Mouse (Mus musculus) forebrain, embryonic 14.5 days (tissue): ENCODE data around the gene Utp4. TPM values are rescaled to one million over a fixed set of nuclear protein-coding genes. Genes with fewer than 3 reads are reported as not detected.

Experiments used
- ATAC-seq: fragments of 200-750 bp; cut with Nextera tagmentation; 2 replicates; pipeline ENCODE4 v1.8.0; 2017; ENCODE audit warnings: mild to moderate bottlenecking, moderate library complexity
- DNase-seq: peaks from one replicate; pipeline ENCODE4 v3.0.0-alpha.2; 2015; ENCODE audit warnings: low spot score
- H3K27ac ChIP-seq: fragments of 300-500 bp; sonication (generic); 2 replicates; pipeline ENCODE4 v1.5.1; 2014; ENCODE audit warnings: low read depth, mild to moderate bottlenecking, control low read depth, low read length, moderate library complexity
- H3K27me3 ChIP-seq: fragments of 300-500 bp; sonication (generic); replicated peaks from 2 replicates; pipeline ENCODE4 v1.6.1; 2014; ENCODE audit warnings: low read length, control low read depth, mixed read lengths; ENCODE audit not compliant: control insufficient read depth, insufficient read depth
- H3K36me3 ChIP-seq: fragments of 300-500 bp; sonication (generic); 2 replicates; pipeline ENCODE4 v1.6.1; 2014; ENCODE audit warnings: low read length, control low read depth; ENCODE audit not compliant: control insufficient read depth, insufficient read depth
- H3K4me1 ChIP-seq: fragments of 300-500 bp; sonication (generic); 2 replicates; pipeline ENCODE4 v1.6.1; 2014; ENCODE audit warnings: antibody characterized with exemption, low read length, control low read depth; ENCODE audit not compliant: control insufficient read depth, insufficient read depth
- H3K4me2 ChIP-seq: fragments of 300-500 bp; sonication (generic); 2 replicates; pipeline ENCODE4 v1.6.1; 2014; ENCODE audit warnings: mild to moderate bottlenecking, control low read depth, low read length
- H3K4me3 ChIP-seq: fragments of 300-500 bp; sonication (generic); 2 replicates; pipeline ENCODE4 v1.5.1; 2014; ENCODE audit warnings: low read depth, low read length, control low read depth
- H3K9ac ChIP-seq: fragments of 300-500 bp; sonication (generic); 2 replicates; pipeline ENCODE4 v1.6.1; 2014; ENCODE audit warnings: mild to moderate bottlenecking, low read length, control low read depth, moderate library complexity
- H3K9me3 ChIP-seq: fragments of 300-500 bp; sonication (generic); replicated peaks from 2 replicates; pipeline ENCODE4 v1.6.1; 2016; ENCODE audit warnings: low read length, control low read depth, mixed read lengths; ENCODE audit not compliant: control insufficient read depth
- WGBS: fragments of 180-500 bp; shearing (Covaris S2); extraction: QIAGEN DNeasy Blood & Tissue Kit; methylation state at CpG from one replicate; pipeline ENCODE4 v1.1.7; 2014; 5-methylcytosine and 5-hydroxymethylcytosine counted together
- polyA plus RNA-seq: library from polyadenylated mRNA; unstranded; fragments of >200 nt; fragmentation: Nextera tagmentation; extraction: Ambion mirVana; gene quantifications from 2 replicates; pipeline ENCODE4 v1.2.1, GENCODE M21; 2014

Utp4 gene
- polyA plus RNA-seq, 1 experiment from 2014 or later, result 52.7 TPM

DNA sequence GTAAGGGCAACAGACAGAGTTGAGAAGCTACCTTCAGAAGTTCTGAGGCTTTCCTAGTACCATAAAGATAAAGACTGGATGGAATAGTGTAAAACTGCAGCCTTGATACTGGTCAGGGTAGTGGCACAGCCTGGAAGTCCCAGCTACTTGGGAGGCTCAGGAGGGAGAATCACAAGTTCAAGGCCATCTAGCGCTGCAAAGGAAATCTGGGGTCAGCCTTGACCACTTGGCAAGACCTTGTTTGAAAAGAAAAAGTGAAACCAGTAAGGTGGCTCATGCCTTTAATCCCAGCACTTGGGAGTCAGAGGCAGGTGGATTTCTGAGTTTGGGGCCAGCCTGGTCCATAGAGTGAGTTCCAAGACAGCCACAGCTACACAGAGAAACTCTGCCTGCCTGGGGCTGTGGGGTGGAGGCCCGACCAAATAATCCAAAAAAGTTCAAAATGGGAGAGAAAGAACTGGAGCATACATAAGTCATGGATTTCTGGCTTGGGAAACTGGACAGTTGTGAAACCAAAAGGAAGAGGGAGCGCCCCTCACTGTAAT is 50.5 kb downstream of the Utp4 start:
- DNase-seq, result no peak
- peak overlapping the region; percentile 39; the same call in 1 of the 2 replicates for H3K27ac ChIP-seq
- 85% methylated on average over 3 of the region's 3 CpGs for WGBS
- H3K4me2 ChIP-seq, result no peak overlapping the region
- no peaks in the 10 kb centered on the region for H3K36me3 ChIP-seq
- H3K4me3 ChIP-seq, result no peak overlapping the region
- H3K9me3 ChIP-seq, result no peaks in the 10 kb centered on the region
- no peak overlapping the region for H3K9ac ChIP-seq
- no peak for ATAC-seq
- peaks cover 5% of the 10 kb centered on the region; the same call in 1 of the 2 replicates for H3K4me1 ChIP-seq
- 0 out of 2 replicates have a peak, but pooled peaks cover 6% of the 10 kb centered on the region for H3K27me3 ChIP-seq

DNA sequence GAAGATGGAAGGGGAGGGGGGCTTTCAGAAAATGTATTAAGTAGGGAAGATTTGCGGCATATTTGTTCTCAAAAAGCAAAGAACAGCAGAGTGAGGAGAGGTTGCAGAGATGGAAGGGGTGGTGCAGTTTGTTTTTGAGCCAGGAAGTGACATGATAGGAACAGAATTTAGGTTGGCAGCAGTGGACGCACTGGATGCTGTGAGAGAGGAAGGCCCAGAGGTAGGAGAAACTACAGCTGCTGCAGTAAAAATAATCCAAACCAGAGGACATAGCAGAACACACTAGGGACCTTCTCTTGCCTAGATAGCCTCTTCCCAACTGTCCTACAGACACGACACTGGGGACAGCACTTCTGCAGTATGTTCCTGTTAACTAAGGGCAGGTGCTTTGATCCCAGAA is 51.3 kb downstream of the Utp4 start:
- ATAC-seq (no peak), DNase-seq (no peak)
- Histone ChIP-seq H3K9ac (no peak overlapping the region), H3K9me3 (no peaks in the 10 kb centered on the region), H3K27ac (peak overlapping the region; percentile 39), H3K4me2 (no peak overlapping the region), H3K4me1 (peaks cover 5% of the 10 kb centered on the region; the same call in 1 of the 2 replicates), H3K27me3 (no peaks in the 10 kb centered on the region), H3K36me3 (no peaks in the 10 kb centered on the region), H3K4me3 (no peak overlapping the region)
- WGBS, result 65% methylated on average over 3 of the region's 3 CpGs

DNA sequence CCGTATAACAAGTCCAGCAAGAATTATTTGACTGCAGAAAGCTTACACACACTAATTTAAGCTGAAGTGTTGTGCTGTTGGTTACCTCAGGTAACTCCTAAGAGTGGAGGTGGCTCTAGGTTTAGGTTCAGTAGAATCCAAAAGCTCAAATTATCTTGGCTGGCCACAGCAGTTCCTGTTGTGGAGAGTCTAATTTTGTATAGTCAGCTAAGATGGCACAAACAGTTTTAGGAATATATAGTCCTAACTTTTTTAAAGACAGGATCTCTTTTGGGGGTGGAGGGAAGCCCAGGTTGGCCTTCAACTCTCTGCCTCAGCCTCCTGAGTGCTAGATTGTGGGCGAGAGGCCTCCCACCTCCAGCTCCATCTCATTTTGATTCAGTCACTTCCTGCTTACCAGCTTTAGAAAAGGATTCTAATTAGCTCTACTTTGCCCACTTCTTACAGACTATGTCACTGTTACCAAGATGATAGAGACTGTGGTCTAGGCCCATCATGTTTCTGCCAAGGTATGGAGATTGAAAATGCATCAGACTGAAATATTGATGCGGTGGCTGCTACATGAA is 55.3 kb downstream of the Utp4 start:
- Histone ChIP-seq H3K27me3 (no peaks in the 10 kb centered on the region), H3K4me2 (no peak overlapping the region), H3K4me3 (no peak overlapping the region), H3K27ac (no peak overlapping the region), H3K9me3 (no peaks in the 10 kb centered on the region), H3K4me1 (peaks cover 5% of the 10 kb centered on the region; the same call in 1 of the 2 replicates), H3K36me3 (no peaks in the 10 kb centered on the region), H3K9ac (no peak overlapping the region)
- no peak for DNase-seq
- 84% methylated on average over 3 of the region's 3 CpGs for WGBS
- no peak for ATAC-seq

DNA sequence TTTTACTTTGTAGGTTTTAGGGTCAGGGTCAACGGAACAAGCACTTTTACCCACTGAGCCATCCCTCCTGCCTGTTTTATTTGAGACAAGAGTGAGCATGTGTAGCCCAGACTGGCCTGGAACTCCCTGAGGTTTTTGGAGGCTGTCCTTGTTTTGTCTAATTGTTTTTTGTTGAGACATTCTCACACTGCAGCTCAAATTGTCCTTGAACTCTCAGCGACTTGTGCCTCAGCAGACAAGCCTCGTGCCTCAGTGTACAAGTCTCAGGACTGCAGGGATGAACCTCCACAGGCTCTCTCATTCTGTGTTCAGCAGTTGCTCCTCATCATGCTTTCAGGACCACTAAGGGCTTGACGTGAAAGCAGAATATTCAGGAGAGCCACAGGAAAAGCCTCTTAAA is 58.3 kb downstream of the Utp4 start:
- WGBS, result 72% methylated on average over 4 of the region's 4 CpGs
- ATAC-seq (no peak), DNase-seq (no peak)
- Histone ChIP-seq H3K36me3 (no peaks in the 10 kb centered on the region), H3K4me3 (no peak overlapping the region), H3K4me2 (no peak overlapping the region), H3K9ac (no peak overlapping the region), H3K4me1 (no peaks in the 10 kb centered on the region), H3K27ac (no peak overlapping the region), H3K9me3 (no peaks in the 10 kb centered on the region), H3K27me3 (no peaks in the 10 kb centered on the region)

DNA sequence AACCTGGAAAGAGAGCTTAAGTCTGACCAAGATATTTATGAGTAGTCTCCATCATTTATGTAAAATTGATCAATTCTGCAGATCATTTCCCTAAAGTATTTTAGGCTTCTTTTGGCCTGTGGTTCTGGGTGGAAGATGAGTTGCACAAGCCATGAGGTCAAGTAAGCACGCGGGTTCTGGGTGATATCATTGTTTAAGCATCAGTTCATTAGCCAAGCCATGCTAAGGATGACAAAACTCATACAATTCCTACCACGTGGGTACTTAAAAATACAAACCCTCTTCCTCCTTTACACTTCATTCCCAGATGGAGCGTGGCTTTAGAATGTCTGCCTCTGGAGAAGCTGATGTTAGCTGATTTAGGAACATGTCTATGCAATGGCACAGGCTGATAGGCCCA is 60.1 kb downstream of the Utp4 start:
- Histone ChIP-seq H3K27ac (no peak overlapping the region), H3K27me3 (no peaks in the 10 kb centered on the region), H3K4me3 (no peak overlapping the region), H3K36me3 (no peaks in the 10 kb centered on the region), H3K4me1 (no peaks in the 10 kb centered on the region), H3K9ac (no peak overlapping the region), H3K4me2 (no peak overlapping the region), H3K9me3 (no peaks in the 10 kb centered on the region)
- no peak for DNase-seq
- no peak for ATAC-seq
- 83% methylated on average over 4 of the region's 4 CpGs for WGBS

DNA sequence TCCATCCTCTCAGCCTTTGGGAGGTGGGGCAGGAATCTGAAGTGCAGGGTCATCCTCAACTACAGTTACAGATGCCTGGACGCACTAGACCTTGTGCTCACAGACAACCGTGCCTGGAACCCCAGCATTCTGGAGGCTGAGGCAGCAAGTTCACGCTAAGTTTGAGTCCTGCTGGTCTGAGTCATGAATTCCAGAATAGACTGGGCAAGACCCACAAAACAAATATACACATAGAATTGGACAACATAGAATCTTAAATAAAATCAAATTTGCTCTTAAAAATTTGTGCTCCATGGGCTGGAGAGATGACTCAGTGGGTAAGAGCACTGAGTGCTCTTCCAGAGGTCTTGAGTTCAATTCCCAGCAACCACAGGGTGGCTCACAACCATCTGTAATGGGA is 63.6 kb downstream of the Utp4 start:
- H3K36me3 ChIP-seq, result no peaks in the 10 kb centered on the region
- no peaks in the 10 kb centered on the region for H3K27me3 ChIP-seq
- no peak overlapping the region for H3K4me3 ChIP-seq
- WGBS, result 91% methylated on average over 3 of the region's 3 CpGs
- no peaks in the 10 kb centered on the region for H3K9me3 ChIP-seq
- no peak for DNase-seq
- no peak overlapping the region for H3K27ac ChIP-seq
- H3K9ac ChIP-seq, result no peak overlapping the region
- H3K4me2 ChIP-seq, result no peak overlapping the region
- no peaks in the 10 kb centered on the region for H3K4me1 ChIP-seq
- no peak for ATAC-seq

DNA sequence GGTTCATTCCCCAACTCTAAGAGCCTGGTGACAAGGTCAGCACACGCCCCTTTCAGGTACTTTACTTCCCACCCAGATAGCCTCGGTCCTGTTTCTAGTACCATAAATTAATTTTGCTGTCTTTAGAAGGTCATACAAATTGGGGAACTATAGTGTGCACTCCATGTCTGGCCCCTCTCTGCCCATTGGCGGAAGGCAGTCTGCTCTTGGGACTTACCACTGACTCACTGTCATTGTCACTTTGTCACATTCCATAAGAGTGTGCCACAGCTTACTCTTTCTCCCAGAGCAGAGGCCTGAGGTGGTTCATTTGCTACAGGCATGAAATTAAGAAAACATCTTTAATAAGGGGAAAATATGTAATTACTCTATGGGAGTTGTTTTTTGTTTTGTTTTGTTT is 64.8 kb downstream of the Utp4 start:
- no peak overlapping the region for H3K27ac ChIP-seq
- ATAC-seq (no peak), DNase-seq (no peak)
- 91% methylated on average over 3 of the region's 3 CpGs for WGBS
- H3K4me1 ChIP-seq, result no peaks in the 10 kb centered on the region
- no peaks in the 10 kb centered on the region for H3K27me3 ChIP-seq
- H3K4me3 ChIP-seq, result no peak overlapping the region
- no peak overlapping the region for H3K4me2 ChIP-seq
- no peak overlapping the region for H3K9ac ChIP-seq
- no peaks in the 10 kb centered on the region for H3K36me3 ChIP-seq
- no peaks in the 10 kb centered on the region for H3K9me3 ChIP-seq

DNA sequence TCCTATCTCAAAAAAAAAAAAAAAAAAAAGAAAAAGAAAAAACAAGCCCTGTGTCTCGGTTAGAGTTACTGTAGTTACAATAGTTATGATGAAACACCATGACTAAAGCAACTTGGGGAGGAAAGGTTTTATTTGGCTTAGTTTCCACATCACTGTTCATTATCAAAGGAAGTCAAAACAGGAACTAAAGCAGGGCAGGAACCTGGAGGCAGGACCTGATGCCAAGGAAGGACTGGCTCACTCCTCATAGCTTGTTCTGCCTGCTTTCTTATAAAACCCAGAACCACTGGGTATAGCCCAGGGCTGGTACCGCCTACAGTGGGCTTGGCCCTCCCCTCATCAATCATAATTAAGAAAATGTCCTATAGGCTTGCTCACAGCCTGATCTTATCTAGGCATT is 66.2 kb downstream of the Utp4 start:
- Histone ChIP-seq H3K36me3 (no peaks in the 10 kb centered on the region), H3K27ac (no peak overlapping the region), H3K4me2 (no peak overlapping the region), H3K27me3 (no peaks in the 10 kb centered on the region), H3K4me1 (no peaks in the 10 kb centered on the region), H3K4me3 (no peak overlapping the region), H3K9ac (no peak overlapping the region), H3K9me3 (no peaks in the 10 kb centered on the region)
- DNase-seq (no peak), ATAC-seq (no peak)
- 93% methylated on average over 2 of the region's 2 CpGs for whole genome bisulfite sequencing

DNA sequence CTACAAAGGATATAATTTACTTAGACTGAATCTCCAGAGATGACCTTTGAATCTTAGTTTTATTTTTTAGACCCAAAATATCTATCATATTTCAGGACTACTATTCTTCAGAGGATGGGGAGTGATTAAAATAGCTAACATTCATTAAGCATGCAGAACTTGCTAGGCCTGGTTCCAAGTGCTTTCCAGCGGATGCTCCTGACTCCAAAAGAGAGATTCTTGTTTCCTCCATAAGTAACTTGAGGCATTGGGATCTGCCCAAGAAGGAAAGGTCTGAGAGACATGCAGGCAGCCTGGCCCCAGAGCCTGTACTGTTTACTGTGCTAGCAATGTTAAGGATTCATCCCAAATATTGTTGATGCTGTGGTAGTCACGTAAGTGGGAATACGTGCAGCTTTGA is 68.9 kb downstream of the Utp4 start:
- Histone ChIP-seq H3K4me1 (no peaks in the 10 kb centered on the region), H3K9me3 (no peaks in the 10 kb centered on the region), H3K27me3 (no peaks in the 10 kb centered on the region), H3K9ac (no peak overlapping the region), H3K4me3 (no peak overlapping the region), H3K27ac (no peak overlapping the region), H3K4me2 (no peak overlapping the region), H3K36me3 (no peaks in the 10 kb centered on the region)
- ATAC-seq (no peak), DNase-seq (no peak)
- WGBS, result 87% methylated on average over 3 of the region's 3 CpGs
